ENCODE assay signal across 8 mouse cellular contexts in genomic region chr3:95141952-95142616, GRCm38 (mm10). TPM values are rescaled to one million over a fixed set of nuclear protein-coding genes. Genes with fewer than 3 reads are reported as not detected.
DNase-seq lines count a peak whose midpoint lies in the region; ATAC-seq lines count a peak whose summit lies in the region.

Tnfaip8l2 (minus strand) TSS chr3:95142360.

- no peaks in the 10 kb centered on the region for H3K4me1 ChIP-seq in neural tube, embryonic 11.5 days (ENCODE audit: control insufficient read depth, insufficient read depth, low read length)
- no peaks in the 10 kb centered on the region for H3K4me1 ChIP-seq in neural tube, embryonic 15.5 days
- H3K4me1 ChIP-seq in intestine, embryonic 15.5 days (replicated peaks) = no peaks in the 10 kb centered on the region
- H3K4me1 ChIP-seq in megakaryocyte, embryonic 14.5 days = peaks cover 43% of the 10 kb centered on the region

- H3K27me3 ChIP-seq in neural tube, embryonic 11.5 days (ENCODE audit: control insufficient read depth, insufficient read depth, low read length) = no peaks in the 10 kb centered on the region
- H3K27me3 ChIP-seq in neural tube, embryonic 15.5 days (replicated peaks) = no peaks in the 10 kb centered on the region
- H3K27me3 ChIP-seq in intestine, embryonic 15.5 days (replicated peaks) = no peaks in the 10 kb centered on the region
- no peaks in the 10 kb centered on the region for H3K27me3 ChIP-seq in megakaryocyte, embryonic 14.5 days (replicated peaks)

- H3K36me3 ChIP-seq in neural tube, embryonic 11.5 days (ENCODE audit: control insufficient read depth, insufficient read depth, low read length) = peaks cover 4% of the 10 kb centered on the region
- H3K36me3 ChIP-seq in neural tube, embryonic 15.5 days = peaks cover 19% of the 10 kb centered on the region
- no peaks in the 10 kb centered on the region; the same call in none of the 2 replicates for H3K36me3 ChIP-seq in intestine, embryonic 15.5 days
- peaks cover 32% of the 10 kb centered on the region for H3K36me3 ChIP-seq in megakaryocyte, embryonic 14.5 days (replicated peaks; ENCODE audit: low read length)

- DNase-seq in neural tube, embryonic 11.5 days (ENCODE audit: low spot score) = no peak
- peak; percentile 65 to 75 for DNase-seq in thymus, postnatal 36 days
- no peak for DNase-seq in adrenal gland, postnatal 4 days (ENCODE audit: low spot score in 2 of 2)
- DNase-seq in adrenal gland, postnatal 10 days = no peak
- DNase-seq in layer of hippocampus, adult 8-10 months (ENCODE audit: low spot score in 2 of 2) = no peak

- no peak within 1 kb of the TSS for H3K9ac ChIP-seq in neural tube, embryonic 11.5 days (ENCODE audit: low read length)
- no peak within 1 kb of the TSS for H3K9ac ChIP-seq in neural tube, embryonic 15.5 days (replicated peaks)
- H3K9ac ChIP-seq in intestine, embryonic 15.5 days = no peak within 1 kb of the TSS

- H3K4me3 ChIP-seq in neural tube, embryonic 11.5 days (ENCODE audit: low read depth, low read length) = 0 out of 2 replicates have a peak within 1 kb of the TSS, but pooled peaks have one; percentile 0
- H3K4me3 ChIP-seq in neural tube, embryonic 15.5 days (replicated peaks) = no peak within 1 kb of the TSS
- H3K4me3 ChIP-seq in intestine, embryonic 15.5 days (replicated peaks) = no peak within 1 kb of the TSS
- H3K4me3 ChIP-seq in megakaryocyte, embryonic 14.5 days (replicated peaks) = peak within 1 kb of the TSS; percentile 90

- H3K9me3 ChIP-seq in neural tube, embryonic 11.5 days (ENCODE audit: control insufficient read depth, low read length) = no peaks in the 10 kb centered on the region
- no peaks in the 10 kb centered on the region for H3K9me3 ChIP-seq in neural tube, embryonic 15.5 days (replicated peaks)
- H3K9me3 ChIP-seq in intestine, embryonic 15.5 days = no peaks in the 10 kb centered on the region
- H3K9me3 ChIP-seq in megakaryocyte, embryonic 14.5 days = no peaks in the 10 kb centered on the region

- no peak for ATAC-seq in neural tube, embryonic 11.5 days (ENCODE audit: insufficient read depth, low FRiP score, low TSS enrichment)
- no peak for ATAC-seq in neural tube, embryonic 15.5 days (ENCODE audit: low FRiP score)
- peak; percentile 64 for ATAC-seq in intestine, embryonic 15.5 days

- no peak within 1 kb of the TSS for H3K27ac ChIP-seq in neural tube, embryonic 11.5 days (ENCODE audit: low read depth, low read length)
- no peak within 1 kb of the TSS for H3K27ac ChIP-seq in neural tube, embryonic 15.5 days (replicated peaks)
- no peak within 1 kb of the TSS for H3K27ac ChIP-seq in intestine, embryonic 15.5 days

- H3K4me2 ChIP-seq in neural tube, embryonic 11.5 days (ENCODE audit: low read depth) = no peak within 1 kb of the TSS
- no peak within 1 kb of the TSS for H3K4me2 ChIP-seq in neural tube, embryonic 15.5 days
- no peak within 1 kb of the TSS for H3K4me2 ChIP-seq in intestine, embryonic 15.5 days (replicated peaks)

- WGBS in neural tube, embryonic 11.5 days = 81% methylated on average over 10 of the region's 10 CpGs
- WGBS in neural tube, embryonic 15.5 days = 83% methylated on average over 10 of the region's 10 CpGs
- 83% methylated on average over 10 of the region's 10 CpGs for WGBS in intestine, embryonic 15.5 days

RNA-seq across cellular contexts. Expression of gene Tnfaip8l2, which starts in this region (rescaled TPM):
- polyA plus RNA-seq in neural tube, embryonic 11.5 days (2014; fragmentation: Nextera tagmentation; extraction: Ambion mirVana) = 1.4 and 1.5 TPM in 2 replicates
- polyA plus RNA-seq in neural tube, embryonic 15.5 days (2015; fragmentation: Nextera tagmentation; extraction: Ambion mirVana) = 3.0 and 5.6 TPM in 2 replicates
- polyA plus RNA-seq in intestine, embryonic 15.5 days (2015; fragmentation: Nextera tagmentation; extraction: Ambion mirVana) = 4.3 and 5.3 TPM in 2 replicates
- 34.2 TPM in 1 of 2 replicates, not detected in the other for polyA plus RNA-seq in megakaryocyte, embryonic 14.5 days (2012; ENCODE audit: insufficient read depth, low replicate concordance)
- 1 to 10 TPM; 2.9 to 3.4 TPM for total RNA-seq in adrenal gland, postnatal 4 days (2021)
- total RNA-seq in adrenal gland, postnatal 10 days (2021) = 1 to 10 TPM; 3.7 to 4.4 TPM
- total RNA-seq in layer of hippocampus, adult 8-10 months (2022) = 10 to 100 TPM in 1 of 4 experiments, 1 to 10 TPM in 3; 1.7 to 11.1 (median 5.4) TPM

Comparison
In these comparisons a context has a peak if more than half of its experiments do, and no peak if none do; other contexts are left out.
1. H3K4me3 ChIP-seq: peak in neural tube, embryonic 11.5 days (single experiment) and megakaryocyte, embryonic 14.5 days (single experiment); none in neural tube, embryonic 15.5 days (single experiment) and intestine, embryonic 15.5 days (single experiment).
2. DNase-seq: peak in thymus, postnatal 36 days (2 of 2); none in neural tube, embryonic 11.5 days (single experiment), adrenal gland, postnatal 4 days (0 of 2), adrenal gland, postnatal 10 days (single experiment) and layer of hippocampus, adult 8-10 months (0 of 2).